ENCODE assay signal across 26 mouse cellular contexts in the genomic region with DNA sequence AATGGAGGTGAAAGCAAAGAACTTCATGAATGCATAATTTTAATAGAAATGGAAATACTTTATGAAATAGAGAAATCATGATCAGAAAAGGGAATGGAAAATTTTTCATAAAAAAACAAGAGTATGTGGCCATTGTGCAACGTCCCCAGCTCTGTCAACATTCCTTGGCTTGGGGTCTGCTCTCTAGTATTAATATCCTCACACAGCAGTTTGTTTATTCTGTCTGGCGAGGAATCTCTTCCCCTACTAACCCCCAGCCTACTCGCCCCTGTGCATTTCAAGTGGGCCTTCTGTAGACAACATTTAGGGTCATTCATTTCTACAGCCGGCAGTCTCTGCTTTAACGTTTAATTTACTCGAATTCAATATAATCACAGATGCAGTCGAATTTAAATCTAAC.
"Had no signal": no experiment of that assay in that cellular context is flagged by ENCODE, and none has a peak within 500 bp of the region (broad histone marks: within the 10 kb centered on the region; RNA-seq: fewer than 3 reads in every experiment).

No protein-coding gene starts in this region.

- H3K36me3 ChIP-seq: heart, embryonic 10.5 days; heart, embryonic 12.5 days; hindbrain, embryonic 10.5 days; hindbrain, embryonic 12.5 days; intestine, embryonic 15.5 days; kidney, embryonic 15.5 days; limb, embryonic 13.5 days; limb, embryonic 15.5 days had no signal

- ATAC-seq: hindbrain, embryonic 16.5 days; inflammation-experienced regulatory T-cells, adult 6 months; intestine, embryonic 15.5 days; intestine, postnatal 0 days had no signal

- H3K9me3 ChIP-seq: hindbrain, embryonic 10.5 days; hindbrain, embryonic 12.5 days; intestine, embryonic 15.5 days; kidney, embryonic 15.5 days; limb, embryonic 13.5 days; limb, embryonic 15.5 days had no signal

- H3K4me3 ChIP-seq: gastrocnemius, adult 2 months; heart, embryonic 10.5 days; heart, embryonic 12.5 days; hindbrain, embryonic 10.5 days; hindbrain, embryonic 12.5 days; intestine, embryonic 15.5 days; kidney, embryonic 15.5 days; limb, embryonic 13.5 days; limb, embryonic 15.5 days had no signal

- H3K4me1 ChIP-seq: heart, embryonic 10.5 days; heart, embryonic 12.5 days; intestine, embryonic 15.5 days; limb, embryonic 15.5 days had no signal

- H3K9ac ChIP-seq: heart, embryonic 12.5 days; hindbrain, embryonic 12.5 days; hindbrain, embryonic 14.5 days; intestine, embryonic 15.5 days; kidney, embryonic 15.5 days; limb, embryonic 13.5 days; limb, embryonic 15.5 days had no signal

- H3K27ac ChIP-seq: gastrocnemius, adult 2 months; heart, embryonic 10.5 days; hindbrain, embryonic 10.5 days; hindbrain, embryonic 12.5 days; hindbrain, embryonic 14.5 days; intestine, embryonic 15.5 days; kidney, embryonic 15.5 days; kidney, postnatal 0 days; limb, embryonic 13.5 days; limb, embryonic 15.5 days had no signal

- H3K4me2 ChIP-seq: heart, embryonic 12.5 days; hindbrain, embryonic 12.5 days; hindbrain, embryonic 14.5 days; intestine, embryonic 15.5 days; kidney, embryonic 15.5 days; limb, embryonic 13.5 days; limb, embryonic 15.5 days had no signal

- DNase-seq: gastrocnemius, adult 2 months; gastrocnemius, postnatal 10 days; gastrocnemius, postnatal 25 days; heart, adult 18-20 months; heart, postnatal 10 days; heart, postnatal 4 days; kidney, adult 18-20 months; kidney, adult 8-10 months; kidney, postnatal 14 days; kidney, postnatal 36 days; layer of hippocampus, adult 9-11 months; layer of hippocampus, postnatal 36 days; left cerebral cortex, postnatal 4 days had no signal

- H3K27me3 ChIP-seq: hindbrain, embryonic 12.5 days; intestine, embryonic 15.5 days; kidney, embryonic 15.5 days; limb, embryonic 15.5 days had no signal
